ENCODE assay signal across 23 mouse cellular contexts in the genomic region with DNA sequence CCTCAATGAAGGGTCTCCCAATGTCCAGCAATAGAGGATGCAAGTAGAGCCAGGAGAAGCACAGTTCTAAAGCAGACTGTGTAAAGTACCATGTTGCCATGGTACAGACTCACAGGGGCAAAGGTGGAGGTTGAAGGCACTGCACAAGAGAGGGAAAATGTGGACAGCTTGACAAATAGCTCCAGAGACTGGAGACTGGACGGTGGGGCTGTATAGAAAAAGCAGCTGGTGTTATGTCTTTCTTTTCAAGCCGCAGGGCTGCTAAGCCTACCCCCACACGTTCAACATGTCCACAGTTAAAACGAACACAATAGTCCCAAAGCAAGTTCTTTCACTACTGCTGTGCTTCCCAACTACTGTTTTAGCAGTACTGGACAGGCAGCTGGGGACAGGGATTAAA. TPM values are rescaled to one million over a fixed set of nuclear protein-coding genes. Genes with fewer than 3 reads are reported as not detected.
DNase-seq lines count a peak whose midpoint lies in the region; ATAC-seq and TF ChIP-seq lines count a peak whose summit lies in the region.
"Had no signal": no experiment of that assay in that cellular context is flagged by ENCODE, and none has a peak within 500 bp of the region (broad histone marks: within the 10 kb centered on the region; RNA-seq: fewer than 3 reads in every experiment).

No protein-coding gene starts in this region.

- H3K9ac ChIP-seq in hindbrain, embryonic 16.5 days (ENCODE audit: low read depth, low read length): no peak overlapping the region
- H3K9ac ChIP-seq in forebrain, embryonic 15.5 days (replicated peaks): no peak overlapping the region
- peak overlapping the region; percentile 39; the same call in 1 of the 2 replicates for H3K9ac ChIP-seq in midbrain, embryonic 14.5 days (replicated peaks; ENCODE audit: low read length)
- H3K9ac ChIP-seq: heart, embryonic 15.5 days; intestine, embryonic 15.5 days; kidney, embryonic 15.5 days; liver, embryonic 15.5 days had no signal

- peaks cover 19% of the 10 kb centered on the region for H3K9me3 ChIP-seq in hindbrain, embryonic 10.5 days
- H3K9me3 ChIP-seq in hindbrain, embryonic 16.5 days (ENCODE audit: control insufficient read depth, low read length): no peaks in the 10 kb centered on the region
- no peaks in the 10 kb centered on the region for H3K9me3 ChIP-seq in forebrain, embryonic 15.5 days
- peaks cover 4% of the 10 kb centered on the region; the same call in 1 of the 2 replicates for H3K9me3 ChIP-seq in midbrain, embryonic 14.5 days (ENCODE audit: control insufficient read depth, low read length)
- H3K9me3 ChIP-seq: heart, embryonic 15.5 days; intestine, embryonic 15.5 days; kidney, embryonic 15.5 days; liver, embryonic 15.5 days had no signal

- peak overlapping the region; percentile 95 for H3K27ac ChIP-seq in hindbrain, embryonic 10.5 days
- H3K27ac ChIP-seq in hindbrain, embryonic 16.5 days (ENCODE audit: low read depth, low read length): no peak overlapping the region
- H3K27ac ChIP-seq in forebrain, embryonic 15.5 days (replicated peaks): 0 out of 2 replicates have a peak overlapping the region, but pooled peaks have one; percentile 33
- peak overlapping the region; percentile 57 for H3K27ac ChIP-seq in midbrain, embryonic 14.5 days (replicated peaks; ENCODE audit: low read depth, low read length)
- H3K27ac ChIP-seq in left cerebral cortex, adult 2 months: no peak overlapping the region
- H3K27ac ChIP-seq: heart, embryonic 15.5 days; intestine, embryonic 15.5 days; kidney, embryonic 15.5 days; liver, embryonic 15.5 days; stomach, postnatal 0 days had no signal

- 0 out of 2 replicates have a peak, but pooled peaks cover 2% of the 10 kb centered on the region for H3K4me1 ChIP-seq in hindbrain, embryonic 10.5 days (replicated peaks)
- H3K4me1 ChIP-seq in hindbrain, embryonic 16.5 days (ENCODE audit: control insufficient read depth, insufficient read depth, low read depth, low read length): no peaks in the 10 kb centered on the region
- H3K4me1 ChIP-seq in forebrain, embryonic 15.5 days: peaks cover 7% of the 10 kb centered on the region; the same call in 1 of the 2 replicates
- no peaks in the 10 kb centered on the region for H3K4me1 ChIP-seq in midbrain, embryonic 14.5 days (ENCODE audit: control insufficient read depth, insufficient read depth, low read length)

- intact Hi-C loops in left cerebral cortex, adult 2 months (cut with DNase I): no loop called here

- H3K4me2 ChIP-seq in hindbrain, embryonic 16.5 days (ENCODE audit: low read length): no peak overlapping the region
- peak overlapping the region; percentile 19; the same call in 1 of the 2 replicates for H3K4me2 ChIP-seq in forebrain, embryonic 15.5 days (replicated peaks)
- peak overlapping the region; percentile 32 for H3K4me2 ChIP-seq in midbrain, embryonic 14.5 days (ENCODE audit: low read length)
- H3K4me2 ChIP-seq: heart, embryonic 15.5 days; intestine, embryonic 15.5 days; kidney, embryonic 15.5 days; liver, embryonic 15.5 days had no signal

- H3K4me3 ChIP-seq in hindbrain, embryonic 10.5 days: peak overlapping the region; percentile 68
- H3K4me3 ChIP-seq in hindbrain, embryonic 16.5 days (ENCODE audit: low read length): no peak overlapping the region
- no peak overlapping the region for H3K4me3 ChIP-seq in forebrain, embryonic 15.5 days
- peak overlapping the region; percentile 12; the same call in 1 of the 2 replicates for H3K4me3 ChIP-seq in midbrain, embryonic 14.5 days (replicated peaks; ENCODE audit: low read depth, low read length)
- H3K4me3 ChIP-seq in left cerebral cortex, adult 2 months: no peak overlapping the region
- H3K4me3 ChIP-seq: heart, embryonic 15.5 days; intestine, embryonic 15.5 days; kidney, embryonic 15.5 days; liver, embryonic 15.5 days had no signal

- 38% methylated on average over 4 of the region's 4 CpGs for WGBS in hindbrain, embryonic 10.5 days
- 13% methylated on average over 4 of the region's 4 CpGs for WGBS in hindbrain, embryonic 16.5 days
- 24% methylated on average over 4 of the region's 4 CpGs for WGBS in forebrain, embryonic 15.5 days
- WGBS in midbrain, embryonic 14.5 days: 27% methylated on average over 4 of the region's 4 CpGs

- TF ChIP-seq CTCF in left cerebral cortex, adult 2 months (IDR thresholded peaks at IDR 0.05): no peak

- no peaks in the 10 kb centered on the region for H3K36me3 ChIP-seq in hindbrain, embryonic 10.5 days
- no peaks in the 10 kb centered on the region for H3K36me3 ChIP-seq in hindbrain, embryonic 16.5 days (ENCODE audit: control insufficient read depth, insufficient read depth, low read length)
- no peaks in the 10 kb centered on the region for H3K36me3 ChIP-seq in forebrain, embryonic 15.5 days
- no peaks in the 10 kb centered on the region for H3K36me3 ChIP-seq in midbrain, embryonic 14.5 days (ENCODE audit: control insufficient read depth, insufficient read depth, low read length)
- H3K36me3 ChIP-seq: heart, embryonic 15.5 days; intestine, embryonic 15.5 days; kidney, embryonic 15.5 days; liver, embryonic 15.5 days had no signal

- DNase-seq in hindbrain, embryonic 10.5 days (ENCODE audit: low spot score): peak; percentile 56
- peak; percentile 62 for DNase-seq in embryo, embryonic 11 days
- DNase-seq in midbrain, embryonic 14.5 days: no peak
- no peak for DNase-seq in kidney, postnatal 4 days
- no peak for DNase-seq in left cerebral cortex, adult 2 months (ENCODE audit: extremely low spot score in 1 of 2, low spot score in 2 of 2)
- DNase-seq in urinary bladder, postnatal 10 days (ENCODE audit: low spot score): no peak
- DNase-seq: adrenal gland, postnatal 25 days; cerebellum, adult 11-12 months; cerebellum, postnatal 36 days; gastrocnemius, postnatal 25 days; heart, postnatal 4 days; right cerebral cortex, adult 18-20 months; thymus, postnatal 25 days had no signal

- no peaks in the 10 kb centered on the region for H3K27me3 ChIP-seq in hindbrain, embryonic 10.5 days (ENCODE audit: insufficient read depth, poor library complexity, severe bottlenecking)
- H3K27me3 ChIP-seq in hindbrain, embryonic 16.5 days (replicated peaks; ENCODE audit: control insufficient read depth, insufficient read depth, low read length): no peaks in the 10 kb centered on the region
- H3K27me3 ChIP-seq in forebrain, embryonic 15.5 days: no peaks in the 10 kb centered on the region
- H3K27me3 ChIP-seq in midbrain, embryonic 14.5 days (ENCODE audit: control insufficient read depth, insufficient read depth, low read length): no peaks in the 10 kb centered on the region
- H3K27me3 ChIP-seq: CH12.LX; heart, embryonic 15.5 days; intestine, embryonic 15.5 days; liver, embryonic 15.5 days had no signal

- ATAC-seq in hindbrain, embryonic 16.5 days: no peak
- no peak for ATAC-seq in forebrain, embryonic 15.5 days (replicated peaks)
- ATAC-seq in midbrain, embryonic 14.5 days (ENCODE audit: low FRiP score, low TSS enrichment): no peak
- ATAC-seq: intestine, embryonic 15.5 days had no signal

RNA-seq across cellular contexts. Expression of gene Mkrn3, which starts 3.3 kb away (rescaled TPM):
- 15.4 and 15.5 TPM in 2 replicates for polyA plus RNA-seq in hindbrain, embryonic 10.5 days (2016; fragmentation: Nextera tagmentation; extraction: Ambion mirVana)
- 21.1 and 23.8 TPM in 2 replicates for polyA plus RNA-seq in hindbrain, embryonic 16.5 days (2015; fragmentation: Nextera tagmentation; extraction: Ambion mirVana)
- polyA plus RNA-seq in forebrain, embryonic 15.5 days (2015; fragmentation: Nextera tagmentation; extraction: Ambion mirVana): 23.2 and 23.8 TPM in 2 replicates
- polyA plus RNA-seq in midbrain, embryonic 14.5 days (2014; fragmentation: Nextera tagmentation; extraction: Ambion mirVana): 21.9 and 22.5 TPM in 2 replicates
- under 1 TPM; 0.48 to 0.75 TPM for total RNA-seq in left cerebral cortex, adult 2 months (2021)
- total RNA-seq: MEL had no signal

RNA-seq across cellular contexts. Expression of gene Peg12, which starts 41.1 kb away (rescaled TPM):
- polyA plus RNA-seq in hindbrain, embryonic 10.5 days (2016; fragmentation: Nextera tagmentation; extraction: Ambion mirVana): 81.5 and 99.4 TPM in 2 replicates
- 8.3 and 9.8 TPM in 2 replicates for polyA plus RNA-seq in hindbrain, embryonic 16.5 days (2015; fragmentation: Nextera tagmentation; extraction: Ambion mirVana)
- polyA plus RNA-seq in forebrain, embryonic 15.5 days (2015; fragmentation: Nextera tagmentation; extraction: Ambion mirVana): 20.8 and 23.9 TPM in 2 replicates
- polyA plus RNA-seq in midbrain, embryonic 14.5 days (2014; fragmentation: Nextera tagmentation; extraction: Ambion mirVana): 9.6 and 17.3 TPM in 2 replicates
- under 1 TPM; 0.26 to 0.29 TPM for total RNA-seq in left cerebral cortex, adult 2 months (2021)
- total RNA-seq: CH12.LX, MEL had no signal

RNA-seq across cellular contexts. Expression of gene Magel2, which starts 46.4 kb away (rescaled TPM):
- polyA plus RNA-seq in hindbrain, embryonic 10.5 days (2016; fragmentation: Nextera tagmentation; extraction: Ambion mirVana): 5.5 and 11.8 TPM in 2 replicates
- 13.7 and 18.9 TPM in 2 replicates for polyA plus RNA-seq in hindbrain, embryonic 16.5 days (2015; fragmentation: Nextera tagmentation; extraction: Ambion mirVana)
- 8.7 and 11.9 TPM in 2 replicates for polyA plus RNA-seq in forebrain, embryonic 15.5 days (2015; fragmentation: Nextera tagmentation; extraction: Ambion mirVana)
- 16.2 and 16.3 TPM in 2 replicates for polyA plus RNA-seq in midbrain, embryonic 14.5 days (2014; fragmentation: Nextera tagmentation; extraction: Ambion mirVana)
- total RNA-seq in left cerebral cortex, adult 2 months (2021): 1 to 10 TPM; 1.4 to 3.5 TPM
- total RNA-seq: CH12.LX; gastrocnemius, postnatal 25 days; heart, adult 8-10 months; MEL had no signal

Comparison
In these comparisons a context has a peak if more than half of its experiments do, and no peak if none do; other contexts are left out.
1. H3K27ac ChIP-seq: peak in hindbrain, embryonic 10.5 days (single experiment), forebrain, embryonic 15.5 days (single experiment) and midbrain, embryonic 14.5 days (single experiment); none in hindbrain, embryonic 16.5 days (single experiment) and left cerebral cortex, adult 2 months (single experiment).
2. H3K4me3 ChIP-seq: peak in hindbrain, embryonic 10.5 days (single experiment) and midbrain, embryonic 14.5 days (single experiment); none in hindbrain, embryonic 16.5 days (single experiment), forebrain, embryonic 15.5 days (single experiment) and left cerebral cortex, adult 2 months (single experiment).
3. DNase-seq: peak in hindbrain, embryonic 10.5 days (single experiment) and embryo, embryonic 11 days (single experiment); none in midbrain, embryonic 14.5 days (single experiment), kidney, postnatal 4 days (0 of 2), left cerebral cortex, adult 2 months (0 of 2) and urinary bladder, postnatal 10 days (single experiment).